Mouse (Mus musculus) kidney, embryonic 14.5 days (tissue): Measurements from ENCODE around the gene March7. TPM values are rescaled to one million over a fixed set of nuclear protein-coding genes. Genes with fewer than 3 reads are reported as not detected.

Experiments used
- ATAC-seq: fragments of 200-750 bp; cut with Nextera tagmentation; 2 replicates; pipeline ENCODE4 v1.8.0; 2017; ENCODE audit warnings: moderate number of reproducible peaks, mild to moderate bottlenecking, moderate TSS enrichment, moderate library complexity; ENCODE audit not compliant: low FRiP score, low TSS enrichment
- H3K27ac ChIP-seq: fragments of 300-500 bp; sonication (generic); 2 replicates; pipeline ENCODE4 v1.5.1; 2014; ENCODE audit warnings: low read depth, mild to moderate bottlenecking, low read length, moderate library complexity, mixed read lengths
- H3K27me3 ChIP-seq: fragments of 300-500 bp; sonication (generic); 2 replicates; pipeline ENCODE4 v1.6.1; 2014; ENCODE audit warnings: mild to moderate bottlenecking, low read length; ENCODE audit not compliant: control insufficient read depth, insufficient read depth
- H3K36me3 ChIP-seq: fragments of 300-500 bp; sonication (generic); 2 replicates; pipeline ENCODE4 v1.6.1; 2014; ENCODE audit warnings: low read length, mixed read lengths; ENCODE audit not compliant: control insufficient read depth, insufficient read depth
- H3K4me1 ChIP-seq: fragments of 300-500 bp; sonication (generic); 2 replicates; pipeline ENCODE4 v1.6.1; 2014; ENCODE audit warnings: low read length, mixed read lengths; ENCODE audit not compliant: control insufficient read depth, insufficient read depth
- H3K4me2 ChIP-seq: fragments of 300-500 bp; sonication (generic); replicated peaks from 2 replicates; pipeline ENCODE4 v1.6.1; 2014; ENCODE audit warnings: low read depth, mild to moderate bottlenecking, low read length
- H3K4me3 ChIP-seq: fragments of 300-500 bp; sonication (generic); 2 replicates; pipeline ENCODE4 v1.5.1; 2014; ENCODE audit warnings: mild to moderate bottlenecking, low read length
- H3K9ac ChIP-seq: fragments of 300-500 bp; sonication (generic); 2 replicates; pipeline ENCODE4 v1.6.1; 2014; ENCODE audit warnings: low read depth, mild to moderate bottlenecking, low read length, moderate library complexity
- H3K9me3 ChIP-seq: fragments of 300-500 bp; sonication (generic); 2 replicates; pipeline ENCODE4 v1.6.1; 2016; ENCODE audit warnings: low read length; ENCODE audit not compliant: control insufficient read depth
- WGBS: fragments of 180-500 bp; shearing (Covaris S2); extraction: QIAGEN DNeasy Blood & Tissue Kit; methylation state at CpG from one replicate; pipeline ENCODE4 v1.1.7; 2014; 5-methylcytosine and 5-hydroxymethylcytosine counted together
- polyA plus RNA-seq: library from polyadenylated mRNA; unstranded; fragments of >200 nt; fragmentation: Nextera tagmentation; extraction: Ambion mirVana; gene quantifications from 2 replicates; pipeline ENCODE4 v1.2.1, GENCODE M21; 2014

Gene March7
- polyA plus RNA-seq, 1 experiment from 2014 or later, result 81.2 TPM

GRCm38 (mm10) chr2:60204162-60204561 is 5.5 kb upstream of the March7 start:
- no peak for ATAC-seq
- H3K4me3 ChIP-seq, result no peak overlapping the region
- H3K36me3 ChIP-seq, result peaks cover 16% of the 10 kb centered on the region; the same call in 1 of the 2 replicates
- 0 out of 2 replicates have a peak, but pooled peaks cover 3% of the 10 kb centered on the region for H3K4me1 ChIP-seq
- 87% methylated on average over 6 of the region's 6 CpGs for WGBS
- no peak overlapping the region for H3K27ac ChIP-seq
- no peak overlapping the region for H3K9ac ChIP-seq
- H3K27me3 ChIP-seq, result no peaks in the 10 kb centered on the region
- H3K4me2 ChIP-seq, result no peak overlapping the region
- no peaks in the 10 kb centered on the region for H3K9me3 ChIP-seq

- no peak overlapping the region for H3K27ac ChIP-seq
- WGBS, result 64% methylated on average over 6 of the region's 6 CpGs
- ATAC-seq, result no peak
Measured at GRCm38 (mm10) chr2:60205795-60206194, 3.9 kb upstream of the March7 start.

DNA sequence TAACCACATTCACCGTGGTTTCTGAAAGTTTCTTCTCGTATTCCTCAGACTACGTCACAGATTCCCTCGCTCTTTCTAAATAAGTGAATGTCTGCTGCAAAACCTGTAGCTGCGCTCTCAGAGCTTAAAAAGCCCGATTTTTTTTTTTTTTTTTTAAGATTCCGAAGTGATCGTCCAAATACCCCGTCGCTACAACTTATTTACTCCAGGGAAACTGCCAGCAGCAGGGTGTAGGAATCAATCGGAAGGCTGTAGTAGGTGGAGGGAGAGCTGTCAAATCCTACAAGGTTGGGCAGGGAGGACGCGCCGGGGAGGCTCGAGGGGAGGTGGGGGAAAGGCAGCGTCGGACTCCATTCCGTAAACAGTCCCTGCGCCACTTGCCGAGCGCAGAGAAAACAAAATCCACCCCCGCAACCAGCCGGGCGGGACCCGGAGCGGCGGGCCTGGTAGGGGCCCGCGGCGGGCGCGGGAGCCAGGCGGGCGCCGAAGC is 520 bp upstream of the March7 start:
- Histone ChIP-seq H3K4me3 (peak overlapping the region; percentile 92), H3K27ac (peak overlapping the region; percentile 74), H3K27me3 (no peaks in the 10 kb centered on the region), H3K9ac (peak overlapping the region; percentile 97), H3K9me3 (no peaks in the 10 kb centered on the region), H3K4me2 (peak overlapping the region; percentile 60), H3K4me1 (peaks cover 15% of the 10 kb centered on the region; the same call in 1 of the 2 replicates), H3K36me3 (peaks cover 25% of the 10 kb centered on the region; the same call in 1 of the 2 replicates)
- ATAC-seq, result peak; percentile 58
- under 1% methylated on average over 35 of the region's 35 CpGs for WGBS

More at GRCm38 (mm10) chr2:60205795-60206194, 3.9 kb upstream of the March7 start:
- peaks cover 3% of the 10 kb centered on the region; the same call in 1 of the 2 replicates for H3K4me1 ChIP-seq
- H3K4me2 ChIP-seq, result no peak overlapping the region
- no peaks in the 10 kb centered on the region for H3K27me3 ChIP-seq
- H3K36me3 ChIP-seq, result peaks cover 16% of the 10 kb centered on the region; the same call in 1 of the 2 replicates
- H3K9me3 ChIP-seq, result no peaks in the 10 kb centered on the region
- H3K4me3 ChIP-seq, result no peak overlapping the region
- no peak overlapping the region for H3K9ac ChIP-seq

DNA sequence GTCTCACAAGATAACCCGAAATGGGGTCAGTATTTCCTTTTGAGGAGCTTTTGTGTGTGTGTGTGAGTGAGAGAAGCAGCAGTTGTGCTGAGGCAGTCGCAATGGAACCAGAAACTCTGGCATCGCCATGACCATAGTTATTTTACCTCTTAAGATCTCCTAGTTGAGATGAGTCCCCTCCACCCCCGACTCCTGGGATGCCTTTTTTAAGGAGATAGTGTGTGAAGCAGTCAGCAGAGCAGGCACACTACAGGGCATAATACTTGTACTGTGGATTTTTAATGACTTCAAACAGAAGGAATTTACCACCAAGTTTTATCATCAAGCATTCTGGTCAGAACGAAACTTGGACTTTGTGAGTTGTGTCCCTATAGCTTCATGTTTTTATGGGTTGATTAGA is 1.1 kb downstream of the March7 start:
- Histone ChIP-seq H3K4me2 (peak overlapping the region; percentile 79), H3K27me3 (no peaks in the 10 kb centered on the region), H3K9me3 (no peaks in the 10 kb centered on the region), H3K36me3 (peaks cover 16% of the 10 kb centered on the region; the same call in 1 of the 2 replicates), H3K9ac (peak overlapping the region; percentile 97), H3K4me3 (peak overlapping the region; percentile 92), H3K4me1 (peaks cover 15% of the 10 kb centered on the region; the same call in 1 of the 2 replicates), H3K27ac (no peak overlapping the region; the same call in 1 of the 2 replicates)
- 18% methylated on average over 5 of the region's 5 CpGs for WGBS
- ATAC-seq, result no peak

GRCm38 (mm10) chr2:60212488-60212887 is 2.8 kb downstream of the March7 start:
- no peak overlapping the region for H3K4me3 ChIP-seq
- ATAC-seq, result no peak
- H3K4me1 ChIP-seq, result peaks cover 17% of the 10 kb centered on the region; the same call in 1 of the 2 replicates
- H3K36me3 ChIP-seq, result peaks cover 17% of the 10 kb centered on the region; the same call in 1 of the 2 replicates
- H3K4me2 ChIP-seq, result no peak overlapping the region
- no peak overlapping the region for H3K27ac ChIP-seq
- H3K9me3 ChIP-seq, result no peaks in the 10 kb centered on the region
- H3K27me3 ChIP-seq, result no peaks in the 10 kb centered on the region
- H3K9ac ChIP-seq, result no peak overlapping the region

GRCm38 (mm10) chr2:60214683-60215082 is 5.0 kb downstream of the March7 start:
- 95% methylated on average over 2 of the region's 2 CpGs for whole genome bisulfite sequencing
- Histone ChIP-seq H3K4me3 (no peak overlapping the region), H3K4me2 (no peak overlapping the region), H3K9ac (no peak overlapping the region), H3K9me3 (no peaks in the 10 kb centered on the region), H3K27me3 (no peaks in the 10 kb centered on the region), H3K27ac (no peak overlapping the region), H3K4me1 (peaks cover 15% of the 10 kb centered on the region; the same call in 1 of the 2 replicates), H3K36me3 (peaks cover 17% of the 10 kb centered on the region; the same call in 1 of the 2 replicates)
- ATAC-seq, result no peak

DNA sequence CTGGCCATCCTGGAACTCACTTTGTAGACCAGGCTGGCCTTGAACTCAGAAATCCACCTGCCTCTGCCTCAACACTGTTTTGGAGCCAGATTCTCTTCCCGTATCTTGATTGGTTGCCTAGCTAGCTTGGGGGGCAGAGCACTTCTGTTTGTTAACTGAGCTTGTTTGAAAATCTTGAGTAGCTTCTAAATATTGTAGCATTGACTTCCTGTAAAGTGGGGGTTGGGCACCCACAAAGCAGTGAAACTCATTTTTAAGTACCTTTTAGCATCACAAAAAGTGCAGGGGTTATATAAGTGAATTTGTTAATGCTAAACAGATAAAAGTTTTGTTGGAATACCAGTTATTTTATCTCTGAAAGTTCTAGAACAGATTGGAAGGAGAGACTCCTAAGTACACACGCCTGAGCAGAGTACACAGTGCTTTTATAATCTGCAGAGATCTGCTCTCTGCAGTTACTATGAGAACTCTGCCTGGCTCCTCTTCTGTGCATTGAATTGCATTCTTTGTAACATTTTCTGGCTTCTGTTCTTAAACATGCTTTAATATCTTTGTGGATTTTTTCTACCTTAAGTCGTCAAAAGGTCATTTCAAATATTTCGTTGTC is 7.0 kb downstream of the March7 start:
- no peak overlapping the region for H3K27ac ChIP-seq
- WGBS, result 89% methylated on average over 4 of the region's 4 CpGs
- H3K4me1 ChIP-seq, result peaks cover 18% of the 10 kb centered on the region
- no peak for ATAC-seq
- no peak overlapping the region for H3K4me2 ChIP-seq
- no peaks in the 10 kb centered on the region for H3K27me3 ChIP-seq
- H3K9ac ChIP-seq, result no peak overlapping the region
- peaks cover 17% of the 10 kb centered on the region; the same call in 1 of the 2 replicates for H3K36me3 ChIP-seq
- no peaks in the 10 kb centered on the region for H3K9me3 ChIP-seq
- H3K4me3 ChIP-seq, result no peak overlapping the region

DNA sequence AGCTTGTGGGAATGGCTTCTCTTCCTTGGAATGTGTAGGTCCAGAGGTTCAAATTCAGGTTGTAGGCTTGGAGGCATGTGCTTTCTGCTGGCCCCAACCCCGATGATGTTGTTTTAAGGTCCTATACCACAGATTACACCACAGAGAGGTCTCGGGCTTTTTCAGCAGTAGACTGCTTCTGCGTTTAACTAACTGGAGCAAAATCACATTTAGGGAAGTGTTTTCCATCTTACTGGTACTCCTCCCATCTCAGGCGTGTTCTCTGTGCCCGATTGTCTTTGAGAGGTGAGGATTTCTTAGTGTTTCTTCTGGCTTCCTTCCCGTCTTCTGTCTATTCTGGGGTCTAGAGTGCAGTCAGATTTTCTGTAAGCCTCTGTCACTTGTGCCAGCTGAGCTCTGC is 7.9 kb downstream of the March7 start:
- 79% methylated on average over 6 of the region's 6 CpGs for WGBS
- H3K27ac ChIP-seq, result no peak overlapping the region
- ATAC-seq, result no peak
- peaks cover 17% of the 10 kb centered on the region; the same call in 1 of the 2 replicates for H3K36me3 ChIP-seq
- no peaks in the 10 kb centered on the region for H3K27me3 ChIP-seq
- no peak overlapping the region for H3K9ac ChIP-seq
- peaks cover 13% of the 10 kb centered on the region; the same call in 1 of the 2 replicates for H3K4me1 ChIP-seq
- no peak overlapping the region for H3K4me2 ChIP-seq
- H3K4me3 ChIP-seq, result no peak overlapping the region
- H3K9me3 ChIP-seq, result no peaks in the 10 kb centered on the region

DNA sequence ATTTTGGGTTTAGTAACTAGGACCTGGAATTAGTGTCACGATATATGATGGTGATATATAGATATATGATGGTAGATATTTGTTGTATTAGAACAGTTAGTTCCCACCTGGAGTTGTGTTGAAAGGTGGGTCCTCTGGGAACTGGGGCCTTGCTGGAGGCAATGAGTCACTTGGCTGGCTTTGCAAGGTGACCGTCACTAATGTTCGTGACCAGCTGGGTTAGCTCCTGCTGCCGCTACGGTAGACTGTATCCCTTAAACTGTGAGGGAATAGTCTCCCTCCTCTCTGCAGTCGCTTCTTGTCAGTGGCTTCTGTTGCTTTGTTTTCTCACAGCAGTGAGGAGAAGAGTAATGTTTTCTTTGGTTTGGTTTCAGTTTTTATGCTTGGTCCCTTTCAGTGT is 11.5 kb downstream of the March7 start:
- Histone ChIP-seq H3K9ac (no peak overlapping the region), H3K27me3 (no peaks in the 10 kb centered on the region), H3K36me3 (peaks cover 1% of the 10 kb centered on the region; the same call in 1 of the 2 replicates), H3K4me1 (peaks cover 10% of the 10 kb centered on the region; the same call in 1 of the 2 replicates), H3K27ac (no peak overlapping the region), H3K9me3 (no peaks in the 10 kb centered on the region), H3K4me2 (no peak overlapping the region), H3K4me3 (no peak overlapping the region)
- ATAC-seq, result no peak
- 31% methylated on average over 6 of the region's 6 CpGs for WGBS
